8 mouse cellular contexts compared by ENCODE assay signal in the genomic region with DNA sequence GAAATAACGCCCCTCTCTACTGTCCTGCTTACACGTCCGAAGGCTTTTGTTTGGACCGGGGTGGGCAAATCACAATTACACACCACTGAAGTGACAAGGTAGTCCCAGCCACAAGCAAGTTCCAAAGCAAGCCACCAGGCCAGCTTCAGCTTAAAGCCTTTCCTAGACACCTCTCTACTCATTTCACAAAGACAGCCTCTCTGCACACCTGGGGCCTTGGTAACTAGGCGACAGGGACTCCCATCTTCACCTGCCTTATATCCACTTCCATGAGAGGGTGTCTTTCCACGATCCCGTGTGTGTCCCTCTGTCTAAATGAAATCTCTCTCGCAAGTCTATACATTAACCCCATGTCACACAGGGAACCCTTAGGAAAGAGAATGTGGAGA.
DNase-seq lines count a peak whose midpoint lies in the region; ATAC-seq and TF ChIP-seq lines count a peak whose summit lies in the region.

No protein-coding gene starts in this region.

- DNase-seq in lung, embryonic 14.5 days: no peak
- no peak for DNase-seq in lung, postnatal 10 days
- DNase-seq in forebrain, embryonic 11.5 days (ENCODE audit: low spot score): no peak
- DNase-seq in right cerebral cortex, adult 2 months (ENCODE audit: low spot score in 2 of 2): no peak
- no peak for DNase-seq in ovary, postnatal 10 days (ENCODE audit: low spot score)
- DNase-seq in gastrocnemius, postnatal 36 days: no peak

- H3K4me3 ChIP-seq in lung, embryonic 14.5 days (ENCODE audit: low read depth, low read length): peak overlapping the region; percentile 56
- H3K4me3 ChIP-seq in forebrain, embryonic 11.5 days (ENCODE audit: low read depth, low read length): peak overlapping the region; percentile 63
- peak overlapping the region; percentile 71 for H3K4me3 ChIP-seq in limb, embryonic 12.5 days (replicated peaks)
- H3K4me3 ChIP-seq in small intestine, adult 2 months (ENCODE audit: low read depth, low read length): peak overlapping the region; percentile 60

- H3K4me1 ChIP-seq in lung, embryonic 14.5 days (ENCODE audit: insufficient read depth): peaks cover 8% of the 10 kb centered on the region
- peaks cover 5% of the 10 kb centered on the region; the same call in 1 of the 2 replicates for H3K4me1 ChIP-seq in forebrain, embryonic 11.5 days (replicated peaks; ENCODE audit: control insufficient read depth, insufficient read depth, low read length)
- peaks cover 33% of the 10 kb centered on the region for H3K4me1 ChIP-seq in limb, embryonic 12.5 days (replicated peaks)
- H3K4me1 ChIP-seq in small intestine, adult 2 months (ENCODE audit: control insufficient read depth, insufficient read depth, insufficient read length, low read length): no peaks in the 10 kb centered on the region; the same call in 1 of the 2 replicates

- peak overlapping the region; percentile 65 for H3K9ac ChIP-seq in lung, embryonic 14.5 days
- H3K9ac ChIP-seq in forebrain, embryonic 11.5 days (ENCODE audit: low read length): peak overlapping the region; percentile 80
- H3K9ac ChIP-seq in limb, embryonic 12.5 days (replicated peaks): peak overlapping the region; percentile 89

- peak overlapping the region; percentile 84 for H3K4me2 ChIP-seq in lung, embryonic 14.5 days
- H3K4me2 ChIP-seq in forebrain, embryonic 11.5 days (ENCODE audit: low read depth, low read length, severe bottlenecking): peak overlapping the region; percentile 69
- peak overlapping the region; percentile 67 for H3K4me2 ChIP-seq in limb, embryonic 12.5 days

- no peak for TF ChIP-seq CTCF in lung, embryonic 14.5 days (IDR thresholded peaks at IDR 0.05; ENCODE audit: low read depth)
- no peak for TF ChIP-seq CTCF in small intestine, adult 2 months (IDR thresholded peaks at IDR 0.05; ENCODE audit: extremely low read depth, insufficient read length, insufficient replicate concordance, low read depth, low read length)

- peak overlapping the region; percentile 79; the same call in 1 of the 2 replicates for H3K27ac ChIP-seq in lung, embryonic 14.5 days (ENCODE audit: low read depth)
- peak overlapping the region; percentile 78; the same call in 1 of the 2 replicates for H3K27ac ChIP-seq in forebrain, embryonic 11.5 days (ENCODE audit: low read depth, low read length)
- H3K27ac ChIP-seq in limb, embryonic 12.5 days: peak overlapping the region; percentile 91
- no peak overlapping the region for H3K27ac ChIP-seq in small intestine, adult 2 months (ENCODE audit: insufficient read depth, low read depth, low read length)

- no peak for ATAC-seq in lung, embryonic 14.5 days (ENCODE audit: insufficient read depth)
- no peak for ATAC-seq in forebrain, embryonic 11.5 days (replicated peaks; ENCODE audit: low FRiP score)
- no peak; the same call in 1 of the 2 replicates for ATAC-seq in limb, embryonic 12.5 days (ENCODE audit: insufficient number of reproducible peaks, insufficient read depth, low FRiP score, low TSS enrichment, low read depth)

- H3K27me3 ChIP-seq in lung, embryonic 14.5 days (ENCODE audit: insufficient read depth, low read length): no peaks in the 10 kb centered on the region
- no peaks in the 10 kb centered on the region for H3K27me3 ChIP-seq in forebrain, embryonic 11.5 days (ENCODE audit: control insufficient read depth, insufficient read depth, low read length)
- H3K27me3 ChIP-seq in limb, embryonic 12.5 days: no peaks in the 10 kb centered on the region
- H3K27me3 ChIP-seq in small intestine, adult 2 months (ENCODE audit: control insufficient read depth, insufficient read depth, low read length): peaks cover 2% of the 10 kb centered on the region; the same call in 1 of the 2 replicates

- no peaks in the 10 kb centered on the region for H3K9me3 ChIP-seq in lung, embryonic 14.5 days (ENCODE audit: low read depth, low read length)
- H3K9me3 ChIP-seq in forebrain, embryonic 11.5 days (ENCODE audit: control insufficient read depth, low read length): no peaks in the 10 kb centered on the region
- H3K9me3 ChIP-seq in limb, embryonic 12.5 days: no peaks in the 10 kb centered on the region

- 11% methylated on average over 8 of the region's 8 CpGs for WGBS in lung, embryonic 14.5 days
- 12% methylated on average over 8 of the region's 8 CpGs for WGBS in forebrain, embryonic 11.5 days
- WGBS in limb, embryonic 12.5 days: 15% methylated on average over 8 of the region's 8 CpGs
- WGBS in small intestine, adult 2 months: 28% methylated on average over 8 of the region's 8 CpGs

- H3K36me3 ChIP-seq in lung, embryonic 14.5 days (ENCODE audit: insufficient read depth): no peaks in the 10 kb centered on the region
- no peaks in the 10 kb centered on the region for H3K36me3 ChIP-seq in forebrain, embryonic 11.5 days (ENCODE audit: control insufficient read depth, insufficient read depth, low read length)
- H3K36me3 ChIP-seq in limb, embryonic 12.5 days: peaks cover 2% of the 10 kb centered on the region; the same call in 1 of the 2 replicates
- no peaks in the 10 kb centered on the region for H3K36me3 ChIP-seq in small intestine, adult 2 months (ENCODE audit: control insufficient read depth, insufficient read depth, low read length)

- no peak for TF ChIP-seq POLR2A in small intestine, adult 2 months (IDR thresholded peaks at IDR 0.05; ENCODE audit: low read depth, low read length)

- intact Hi-C loops in gastrocnemius, postnatal 36 days (cut with DNase I): no loop called here
